Mouse (Mus musculus): ENCODE data around the gene Abhd2. TPM values are rescaled to one million over a fixed set of nuclear protein-coding genes. Genes with fewer than 3 reads are reported as not detected.

Abhd2 gene
- total RNA-seq, 2 experiments from 2014 or later, result 107 to 115 TPM

- intact Hi-C loops (cut with DNase I), result loop anchor here (2.0 kb wide), 1 partner anchor 88 kb away; no protein-coding TSS in a partner anchor
- peak; percentile 86 to 90 for DNase-seq (ENCODE audit: low spot score in 2 of 2)
Observed at GRCm38 (mm10) chr7:79358350-79359182, 85.6 kb downstream of the Abhd2 start.

GRCm38 (mm10) chr7:79359183-79359435, 86.1 kb downstream of the Abhd2 start:
- intact Hi-C loops (cut with DNase I), result loop anchor here (2.0 kb wide), 1 partner anchor 88 kb away; no protein-coding TSS in a partner anchor
- no peak for DNase-seq (ENCODE audit: low spot score in 2 of 2)

GRCm38 (mm10) chr7:79360056-79360455, 87.1 kb downstream of the Abhd2 start:
- intact Hi-C loops (cut with DNase I), result loop anchor here (5.0 kb wide), 1 partner anchor 107 kb away; the partner anchor contains the start of gene Polg
- DNase-seq (ENCODE audit: low spot score in 2 of 2), result no peak

- intact Hi-C loops (cut with DNase I), result loop anchor here (5.0 kb wide), 1 partner anchor 105 kb away; the partner anchor contains the start of gene Polg
- no peak for DNase-seq (ENCODE audit: low spot score in 2 of 2)
Observed at GRCm38 (mm10) chr7:79362208-79362607, 89.2 kb downstream of the Abhd2 start.

GRCm38 (mm10) chr7:79362830-79363229, 89.8 kb downstream of the Abhd2 start:
- no peak for DNase-seq (ENCODE audit: low spot score in 2 of 2)
- intact Hi-C loops (cut with DNase I), result loop anchor here (5.0 kb wide), 1 partner anchor 104 kb away; the partner anchor contains the start of gene Polg

GRCm38 (mm10) chr7:79363370-79364043, 90.5 kb downstream of the Abhd2 start:
- intact Hi-C loops (cut with DNase I), result loop anchor here (5.0 kb wide), 1 partner anchor 104 kb away; the partner anchor contains the start of gene Polg
- no peak for DNase-seq (ENCODE audit: low spot score in 2 of 2)

- DNase-seq (ENCODE audit: low spot score in 2 of 2), result no peak
- intact Hi-C loops (cut with DNase I), result no loop called here
Observed at GRCm38 (mm10) chr7:79368664-79369063, 95.7 kb downstream of the Abhd2 start.

- no peak for DNase-seq (ENCODE audit: low spot score in 2 of 2)
- intact Hi-C loops (cut with DNase I), result no loop called here
Observed at GRCm38 (mm10) chr7:79369416-79369815, 96.4 kb downstream of the Abhd2 start.

GRCm38 (mm10) chr7:79371321-79371879, 98.4 kb downstream of the Abhd2 start:
- peak; percentile 41 to 74 for DNase-seq (ENCODE audit: low spot score in 2 of 2)
- intact Hi-C loops (cut with DNase I), result loop anchor here (10.0 kb wide), 1 partner anchor 223 kb away; no protein-coding TSS in a partner anchor

- intact Hi-C loops (cut with DNase I), result loop anchor here (10.0 kb wide), 1 partner anchor 221 kb away; no protein-coding TSS in a partner anchor
- DNase-seq (ENCODE audit: low spot score in 2 of 2), result no peak
Observed at GRCm38 (mm10) chr7:79374017-79374416, 101.0 kb downstream of the Abhd2 start.

- intact Hi-C loops (cut with DNase I), result loop anchor here (10.0 kb wide), 1 partner anchor 219 kb away; no protein-coding TSS in a partner anchor
- DNase-seq (ENCODE audit: low spot score in 2 of 2), result no peak
Observed at GRCm38 (mm10) chr7:79375594-79375993, 102.6 kb downstream of the Abhd2 start.

- intact Hi-C loops (cut with DNase I), result loop anchor here (10.0 kb wide), 1 partner anchor 218 kb away; no protein-coding TSS in a partner anchor
Observed at GRCm38 (mm10) chr7:79376516-79377275, 103.7 kb downstream of the Abhd2 start.

GRCm38 (mm10) chr7:79386422-79387133, 113.6 kb downstream of the Abhd2 start, which contains the start of gene Rlbp1:
Rlbp1 (minus strand) TSS chr7:79387048.
- no peak for DNase-seq (ENCODE audit: low spot score in 2 of 2)
- intact Hi-C loops (cut with DNase I), result no loop called here

More at GRCm38 (mm10) chr7:79376516-79377275, 103.7 kb downstream of the Abhd2 start:
- no peak for DNase-seq (ENCODE audit: low spot score in 2 of 2)

- intact Hi-C loops (cut with DNase I), result no loop called here
- DNase-seq (ENCODE audit: low spot score in 2 of 2), result no peak
Observed at GRCm38 (mm10) chr7:79387140-79387539, 114.1 kb downstream of the Abhd2 start.

GRCm38 (mm10) chr7:79387991-79388390, 115.0 kb downstream of the Abhd2 start:
- intact Hi-C loops (cut with DNase I), result no loop called here
- DNase-seq (ENCODE audit: low spot score in 2 of 2), result no peak

GRCm38 (mm10) chr7:79388671-79389206, 115.7 kb downstream of the Abhd2 start:
- intact Hi-C loops (cut with DNase I), result no loop called here
- no peak for DNase-seq (ENCODE audit: low spot score in 2 of 2)

GRCm38 (mm10) chr7:79390141-79390708, 117.2 kb downstream of the Abhd2 start:
- intact Hi-C loops (cut with DNase I), result loop anchor here (5.0 kb wide), 1 partner anchor 77 kb away; the partner anchor contains the start of gene Polg
- DNase-seq (ENCODE audit: low spot score in 2 of 2), result no peak

GRCm38 (mm10) chr7:79391471-79391870, 118.5 kb downstream of the Abhd2 start:
- DNase-seq (ENCODE audit: low spot score in 2 of 2), result no peak
- intact Hi-C loops (cut with DNase I), result loop anchor here (5.0 kb wide), 1 partner anchor 76 kb away; the partner anchor contains the start of gene Polg
